Mouse (Mus musculus) G1E (cell line): Measurements from ENCODE around the gene Pglyrp1.

Experiments
- CTCF ChIP-seq: IDR thresholded peaks from 2 replicates; pipeline ENCODE4 v1.5.1; 2012; ENCODE audit warnings: low read depth, low read length, inconsistent platforms, mixed read lengths
- GATA1 ChIP-seq: IDR thresholded peaks from 2 replicates; pipeline ENCODE4 v1.6.1; 2012; ENCODE audit warnings: borderline replicate concordance, low read length, inconsistent platforms, mixed read lengths
- POLR2AphosphoS5 ChIP-seq: IDR thresholded peaks from 2 replicates; pipeline ENCODE4 v1.6.1; 2012; ENCODE audit warnings: low read depth, low read length, inconsistent platforms; ENCODE audit not compliant: insufficient replicate concordance
- TAL1 ChIP-seq: conservative IDR thresholded peaks from 2 replicates; pipeline ENCODE4 v1.6.1; 2012; ENCODE audit warnings: low read depth, low read length, inconsistent platforms, mixed read lengths

DNA sequence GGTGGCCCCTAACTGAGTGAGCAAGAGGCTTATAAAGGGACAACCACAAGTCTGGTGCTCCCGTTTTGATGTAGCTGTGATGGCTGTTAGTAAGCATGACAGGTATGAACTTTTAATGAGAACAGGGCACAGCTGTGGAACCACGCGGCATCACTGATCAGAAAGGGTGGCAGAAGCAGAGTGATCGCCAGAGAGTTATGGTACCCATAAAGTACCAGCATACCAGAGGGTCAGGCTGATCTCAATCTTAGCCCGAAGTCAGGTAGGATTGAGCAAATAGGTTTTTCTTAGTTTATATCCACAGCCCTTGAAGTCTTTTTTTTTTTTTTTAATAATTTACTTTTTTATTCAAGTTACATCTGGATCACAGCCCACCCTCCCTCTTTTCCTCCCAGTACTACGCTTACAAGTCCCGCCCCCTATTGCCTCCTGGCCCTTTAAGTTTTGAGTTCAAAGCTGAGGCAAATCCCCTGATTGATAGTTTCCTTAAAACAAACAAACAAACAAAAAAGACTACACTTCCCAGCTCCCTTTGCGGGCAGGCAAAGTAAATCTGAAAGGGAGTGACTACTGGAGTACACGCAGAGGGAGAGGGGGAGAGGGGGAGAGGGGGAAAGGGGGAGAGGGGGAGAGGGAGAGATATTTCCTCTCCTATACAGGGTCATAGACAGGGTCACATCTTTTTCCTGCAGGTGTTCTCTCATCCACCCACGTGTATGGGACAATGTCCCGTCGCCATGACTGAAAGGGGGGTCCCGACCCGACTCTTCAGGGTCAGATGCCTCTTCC lies 1.1 kb downstream of the Pglyrp1 start:
- TF ChIP-seq TAL1 = no peak
- TF ChIP-seq CTCF = no peak
- TF ChIP-seq POLR2AphosphoS5 = no peak
- no peak for TF ChIP-seq GATA1
